Mouse (Mus musculus): ENCODE data around the gene Fbxo40. TPM values are rescaled to one million over a fixed set of nuclear protein-coding genes. Genes with fewer than 3 reads are reported as not detected.

Fbxo40 gene
- polyA plus RNA-seq, 1 experiment: 0.01 TPM

DNA sequence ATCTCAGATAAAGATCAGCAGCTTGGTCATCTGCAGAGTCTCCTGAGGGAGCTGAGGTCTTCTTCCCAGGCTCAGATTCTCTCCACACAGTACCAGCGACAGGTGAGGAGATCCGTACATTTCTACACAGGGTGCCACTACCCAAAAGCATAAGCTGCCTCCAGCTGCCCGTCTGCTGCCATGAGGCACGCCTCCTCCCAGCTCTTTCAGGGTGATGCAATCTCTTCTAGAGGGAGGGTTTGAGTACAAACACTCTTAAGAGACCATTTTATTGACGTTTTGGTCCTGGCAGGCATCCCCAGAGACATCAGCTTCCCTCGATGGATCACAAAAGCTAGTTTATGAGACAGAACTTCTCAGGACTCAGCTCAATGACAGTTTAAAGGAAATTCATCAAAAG, 64.5 kb downstream of the Fbxo40 start:
- WGBS: 84% methylated on average over 6 of the region's 6 CpGs
- Histone ChIP-seq H3K27me3 (ENCODE audit: control insufficient read depth, insufficient read depth, low read length) (no peaks in the 10 kb centered on the region), H3K36me3 (ENCODE audit: control insufficient read depth, insufficient read depth, low read length) (peaks cover 19% of the 10 kb centered on the region), H3K4me3 (ENCODE audit: extremely low read depth, insufficient read depth, insufficient read length) (no peak overlapping the region), H3K27ac (ENCODE audit: insufficient read depth, low read length) (no peak overlapping the region), H3K4me1 (ENCODE audit: control insufficient read depth, insufficient read depth, insufficient read length) (peaks cover 7% of the 10 kb centered on the region; the same call in 1 of the 2 replicates)
- DNase-seq (ENCODE audit: low read depth in 1 of 2, low spot score in 2 of 2): no peak
- no peak for TF ChIP-seq CTCF (IDR thresholded peaks at IDR 0.05; ENCODE audit: extremely low read depth, insufficient read depth, insufficient read length, insufficient replicate concordance)
- TF ChIP-seq POLR2A (IDR thresholded peaks at IDR 0.05; ENCODE audit: low read depth, low read length): no peak

DNA sequence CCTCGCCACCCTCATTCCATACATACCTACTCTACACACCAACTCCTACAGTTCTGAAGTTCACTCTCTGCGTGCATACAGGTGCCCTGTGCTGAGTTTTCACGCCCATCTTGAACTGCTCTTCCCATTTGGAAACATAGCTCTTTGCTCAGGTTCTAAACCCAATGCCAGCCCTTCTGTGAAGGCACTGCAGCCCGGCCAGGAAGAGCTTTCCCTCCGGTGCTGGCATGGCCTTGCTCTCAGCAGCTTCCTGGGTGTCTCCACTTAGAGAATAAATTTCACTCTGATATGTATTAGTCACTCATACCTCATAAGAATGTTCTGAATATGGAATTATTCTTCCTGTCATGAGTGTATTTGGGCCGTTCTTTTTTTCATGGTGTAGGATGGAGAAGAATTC, 64.9 kb downstream of the Fbxo40 start:
- no peak overlapping the region for H3K27ac ChIP-seq (ENCODE audit: insufficient read depth, low read length)
- no peak for DNase-seq (ENCODE audit: low read depth in 1 of 2, low spot score in 2 of 2)
- peaks cover 2% of the 10 kb centered on the region; the same call in 1 of the 2 replicates for H3K4me1 ChIP-seq (ENCODE audit: control insufficient read depth, insufficient read depth, insufficient read length)
- H3K4me3 ChIP-seq (ENCODE audit: extremely low read depth, insufficient read depth, insufficient read length): no peak overlapping the region
- TF ChIP-seq POLR2A (IDR thresholded peaks at IDR 0.05; ENCODE audit: low read depth, low read length) (no peak), CTCF (IDR thresholded peaks at IDR 0.05; ENCODE audit: extremely low read depth, insufficient read depth, insufficient read length, insufficient replicate concordance) (no peak)
- H3K36me3 ChIP-seq (ENCODE audit: control insufficient read depth, insufficient read depth, low read length): peaks cover 19% of the 10 kb centered on the region
- WGBS: 88% methylated on average over 6 of the region's 6 CpGs
- H3K27me3 ChIP-seq (ENCODE audit: control insufficient read depth, insufficient read depth, low read length): no peaks in the 10 kb centered on the region

GRCm38 (mm10) chr16:36924312-36924711, 66.0 kb downstream of the Fbxo40 start:
- Histone ChIP-seq H3K4me1 (ENCODE audit: control insufficient read depth, insufficient read depth, insufficient read length) (no peaks in the 10 kb centered on the region; the same call in 1 of the 2 replicates), H3K27ac (ENCODE audit: insufficient read depth, low read length) (no peak overlapping the region), H3K36me3 (ENCODE audit: control insufficient read depth, insufficient read depth, low read length) (peaks cover 16% of the 10 kb centered on the region), H3K4me3 (ENCODE audit: extremely low read depth, insufficient read depth, insufficient read length) (no peak overlapping the region), H3K27me3 (ENCODE audit: control insufficient read depth, insufficient read depth, low read length) (no peaks in the 10 kb centered on the region)
- DNase-seq (ENCODE audit: low read depth in 1 of 2, low spot score in 2 of 2): no peak
- TF ChIP-seq CTCF (IDR thresholded peaks at IDR 0.05; ENCODE audit: extremely low read depth, insufficient read depth, insufficient read length, insufficient replicate concordance) (no peak), POLR2A (IDR thresholded peaks at IDR 0.05; ENCODE audit: low read depth, low read length) (no peak)
- 95% methylated on average over 8 of the region's 8 CpGs for WGBS

DNA sequence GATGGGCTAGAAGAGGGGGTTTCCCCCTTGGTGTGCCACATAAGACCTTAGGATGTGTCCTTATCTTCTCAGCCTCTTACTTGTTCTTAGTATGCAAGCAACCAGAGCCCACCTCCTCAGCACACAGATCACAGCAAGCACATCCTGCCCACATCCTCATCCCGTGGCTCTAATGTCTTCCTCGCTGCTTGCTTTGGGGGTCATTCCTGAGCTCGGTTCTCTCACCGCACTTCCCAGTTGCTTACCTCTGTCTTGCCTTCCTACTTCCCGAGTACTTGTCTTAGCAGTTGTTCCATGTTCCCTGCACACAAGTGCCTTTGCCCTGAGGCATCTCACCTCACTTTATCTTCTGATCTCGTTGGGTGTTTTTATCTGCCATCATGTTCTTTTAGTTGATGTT, 68.3 kb downstream of the Fbxo40 start:
- no peak for DNase-seq (ENCODE audit: low read depth in 1 of 2, low spot score in 2 of 2)
- Histone ChIP-seq H3K27ac (ENCODE audit: insufficient read depth, low read length) (no peak overlapping the region), H3K4me1 (ENCODE audit: control insufficient read depth, insufficient read depth, insufficient read length) (no peaks in the 10 kb centered on the region; the same call in 1 of the 2 replicates), H3K36me3 (ENCODE audit: control insufficient read depth, insufficient read depth, low read length) (peaks cover 21% of the 10 kb centered on the region), H3K27me3 (ENCODE audit: control insufficient read depth, insufficient read depth, low read length) (no peaks in the 10 kb centered on the region), H3K4me3 (ENCODE audit: extremely low read depth, insufficient read depth, insufficient read length) (no peak overlapping the region)
- WGBS: 76% methylated on average over 6 of the region's 6 CpGs
- TF ChIP-seq CTCF (IDR thresholded peaks at IDR 0.05; ENCODE audit: extremely low read depth, insufficient read depth, insufficient read length, insufficient replicate concordance) (no peak), POLR2A (IDR thresholded peaks at IDR 0.05; ENCODE audit: low read depth, low read length) (no peak)

DNA sequence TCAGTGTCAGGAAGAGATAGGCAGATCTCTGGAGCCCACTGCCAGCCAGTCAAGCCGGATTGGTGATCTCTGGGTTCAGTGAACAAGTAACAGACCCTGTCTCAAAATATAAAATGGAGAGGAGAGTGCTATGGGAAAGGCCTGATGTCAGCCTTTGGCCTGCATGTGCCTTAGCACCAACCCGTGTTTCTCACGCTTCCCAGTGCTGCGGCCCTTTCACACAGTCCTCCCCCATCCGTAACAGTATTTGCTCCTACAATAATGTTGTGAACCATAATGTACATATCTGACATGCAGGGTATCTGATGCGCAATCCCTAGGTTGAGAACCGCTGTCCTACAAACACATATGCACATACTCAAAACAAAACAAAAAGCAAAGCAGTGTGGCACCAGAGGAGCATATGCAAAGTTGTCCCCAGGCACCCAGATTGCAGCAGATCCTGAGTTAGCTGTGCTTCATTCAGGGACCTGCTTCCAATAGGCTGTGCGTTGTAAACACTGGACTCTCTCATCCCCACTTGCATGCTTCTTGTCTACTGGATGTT, 69.1 kb downstream of the Fbxo40 start:
- H3K4me1 ChIP-seq (ENCODE audit: control insufficient read depth, insufficient read depth, insufficient read length): no peaks in the 10 kb centered on the region; the same call in 1 of the 2 replicates
- 90% methylated on average over 8 of the region's 8 CpGs for WGBS
- H3K36me3 ChIP-seq (ENCODE audit: control insufficient read depth, insufficient read depth, low read length): peaks cover 22% of the 10 kb centered on the region
- H3K27ac ChIP-seq (ENCODE audit: insufficient read depth, low read length): no peak overlapping the region
- H3K27me3 ChIP-seq (ENCODE audit: control insufficient read depth, insufficient read depth, low read length): no peaks in the 10 kb centered on the region
- TF ChIP-seq POLR2A (IDR thresholded peaks at IDR 0.05; ENCODE audit: low read depth, low read length) (no peak), CTCF (IDR thresholded peaks at IDR 0.05; ENCODE audit: extremely low read depth, insufficient read depth, insufficient read length, insufficient replicate concordance) (no peak)
- DNase-seq (ENCODE audit: low read depth in 1 of 2, low spot score in 2 of 2): no peak
- H3K4me3 ChIP-seq (ENCODE audit: extremely low read depth, insufficient read depth, insufficient read length): no peak overlapping the region

- H3K4me1 ChIP-seq (ENCODE audit: control insufficient read depth, insufficient read depth, insufficient read length): no peaks in the 10 kb centered on the region; the same call in 1 of the 2 replicates
- no peak overlapping the region for H3K4me3 ChIP-seq (ENCODE audit: extremely low read depth, insufficient read depth, insufficient read length)
- TF ChIP-seq POLR2A (IDR thresholded peaks at IDR 0.05; ENCODE audit: low read depth, low read length) (no peak), CTCF (IDR thresholded peaks at IDR 0.05; ENCODE audit: extremely low read depth, insufficient read depth, insufficient read length, insufficient replicate concordance) (no peak)
- peaks cover 21% of the 10 kb centered on the region for H3K36me3 ChIP-seq (ENCODE audit: control insufficient read depth, insufficient read depth, low read length)
- no peaks in the 10 kb centered on the region for H3K27me3 ChIP-seq (ENCODE audit: control insufficient read depth, insufficient read depth, low read length)
- WGBS: 28% methylated on average over 3 of the region's 3 CpGs
- no peak overlapping the region for H3K27ac ChIP-seq (ENCODE audit: insufficient read depth, low read length)
- no peak for DNase-seq (ENCODE audit: low read depth in 1 of 2, low spot score in 2 of 2)
Observed at GRCm38 (mm10) chr16:36920410-36920809, 69.9 kb downstream of the Fbxo40 start.

DNA sequence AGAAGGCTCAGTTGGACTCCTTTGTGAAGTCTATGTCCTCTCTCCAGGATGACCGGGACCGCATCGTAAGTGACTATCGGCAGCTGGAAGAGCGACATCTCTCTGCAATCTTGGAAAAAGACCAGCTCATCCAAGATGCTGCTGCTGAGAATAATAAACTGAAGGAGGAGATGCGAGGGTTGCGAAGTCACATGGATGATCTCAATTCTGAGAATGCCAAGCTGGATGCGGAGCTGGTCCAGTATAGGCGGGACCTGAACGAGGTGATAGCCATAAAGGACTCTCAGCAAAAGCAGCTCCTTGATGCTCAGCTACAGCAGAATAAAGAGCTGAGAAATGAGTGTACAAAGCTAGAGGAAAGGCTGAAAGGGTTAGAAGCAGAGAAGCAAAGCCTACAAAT, 71.8 kb downstream of the Fbxo40 start:
- TF ChIP-seq CTCF (IDR thresholded peaks at IDR 0.05; ENCODE audit: extremely low read depth, insufficient read depth, insufficient read length, insufficient replicate concordance) (no peak), POLR2A (IDR thresholded peaks at IDR 0.05; ENCODE audit: low read depth, low read length) (no peak)
- Histone ChIP-seq H3K27me3 (ENCODE audit: control insufficient read depth, insufficient read depth, low read length) (no peaks in the 10 kb centered on the region), H3K4me1 (ENCODE audit: control insufficient read depth, insufficient read depth, insufficient read length) (no peaks in the 10 kb centered on the region; the same call in 1 of the 2 replicates), H3K4me3 (ENCODE audit: extremely low read depth, insufficient read depth, insufficient read length) (no peak overlapping the region), H3K36me3 (ENCODE audit: control insufficient read depth, insufficient read depth, low read length) (peaks cover 20% of the 10 kb centered on the region), H3K27ac (ENCODE audit: insufficient read depth, low read length) (no peak overlapping the region)
- DNase-seq (ENCODE audit: low read depth in 1 of 2, low spot score in 2 of 2): no peak
- 96% methylated on average over 10 of the region's 10 CpGs for WGBS

Data from spleen, adult 2 months (tissue).